Comparison of ENCODE assay signal across 13 mouse cellular contexts in the genomic region with DNA sequence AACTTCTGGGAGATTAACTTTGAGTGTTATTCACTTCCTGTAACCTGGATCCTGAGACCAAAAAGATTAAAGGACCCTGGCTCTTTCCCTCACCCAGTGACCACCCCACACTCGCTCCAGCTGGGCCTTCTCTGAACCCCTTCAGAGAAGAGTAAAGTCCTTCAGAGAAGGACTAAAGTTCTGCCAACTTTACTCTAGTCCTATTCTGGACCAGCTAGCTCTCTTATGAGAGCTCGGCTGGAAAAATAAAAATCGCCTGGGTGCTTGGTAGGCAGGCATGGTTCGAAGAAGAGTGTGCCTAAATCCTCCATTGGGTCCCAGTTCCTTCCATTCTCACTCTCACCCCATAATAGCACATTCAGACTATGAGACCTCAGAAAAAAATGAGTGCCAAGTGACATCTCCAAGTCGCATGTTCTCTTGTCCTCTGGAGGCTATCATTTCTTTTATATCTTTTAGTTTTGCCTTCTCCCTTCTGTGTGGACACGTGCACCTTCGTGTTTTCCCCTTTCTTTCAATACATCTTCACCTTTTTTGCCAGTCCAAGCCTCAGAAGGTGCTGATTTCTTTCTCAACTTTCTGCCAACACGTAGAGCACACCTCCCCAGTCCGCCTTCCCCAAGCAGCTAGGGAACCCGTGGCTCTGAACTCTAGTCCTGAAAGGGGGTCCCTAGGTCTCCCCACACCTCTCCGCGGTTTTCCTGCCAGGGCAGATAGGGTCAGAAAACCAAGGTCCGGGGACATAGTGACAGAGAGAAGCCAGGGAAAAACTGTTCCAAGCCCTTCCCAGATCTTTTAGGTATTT.
DNase-seq lines count a peak whose midpoint lies in the region; ATAC-seq lines count a peak whose summit lies in the region.
"Had no signal": no experiment of that assay in that cellular context is flagged by ENCODE, and none has a peak within 500 bp of the region (broad histone marks: within the 10 kb centered on the region; RNA-seq: fewer than 3 reads in every experiment).

No protein-coding gene starts in this region.

- peak overlapping the region; percentile 81 for H3K9ac ChIP-seq in forebrain, embryonic 14.5 days (ENCODE audit: low read length)
- H3K9ac ChIP-seq in midbrain, embryonic 11.5 days (ENCODE audit: low read length): peak overlapping the region; percentile 0; the same call in 1 of the 2 replicates
- H3K9ac ChIP-seq: heart, embryonic 15.5 days had no signal

- peak overlapping the region; percentile 98 for H3K27ac ChIP-seq in forebrain, embryonic 14.5 days (ENCODE audit: low read depth, low read length)
- H3K27ac ChIP-seq in midbrain, embryonic 11.5 days (ENCODE audit: low read depth, low read length): no peak overlapping the region
- H3K27ac ChIP-seq: heart, embryonic 15.5 days had no signal

- WGBS in forebrain, embryonic 14.5 days: 10% methylated on average over 13 of the region's 13 CpGs
- 6% methylated on average over 13 of the region's 13 CpGs for WGBS in midbrain, embryonic 11.5 days

- H3K27me3 ChIP-seq in forebrain, embryonic 14.5 days (replicated peaks; ENCODE audit: control insufficient read depth, insufficient read depth, low read length): no peaks in the 10 kb centered on the region
- H3K27me3 ChIP-seq in midbrain, embryonic 11.5 days (ENCODE audit: control insufficient read depth, insufficient read depth, low read length): peaks cover 16% of the 10 kb centered on the region

- peak; percentile 16 for DNase-seq in cerebellum, adult 11 months
- peak; percentile 65 for DNase-seq in Muller cell, postnatal 12 days (ENCODE audit: inconsistent ontology term)
- peak; percentile 31 for DNase-seq in forebrain, embryonic 14.5 days (ENCODE audit: low spot score)
- peak; percentile 92 for DNase-seq in midbrain, embryonic 11.5 days (ENCODE audit: low spot score, missing footprints)
- no peak for DNase-seq in lung, postnatal 36 days
- no peak for DNase-seq in thymus, postnatal 25 days
- no peak for DNase-seq in gastrocnemius, postnatal 10 days
- DNase-seq: adrenal gland, adult 2 months; kidney, adult 9 months; lung, adult 2 months had no signal

- H3K9me3 ChIP-seq in forebrain, embryonic 14.5 days (replicated peaks; ENCODE audit: control insufficient read depth, low read length): no peaks in the 10 kb centered on the region
- no peaks in the 10 kb centered on the region for H3K9me3 ChIP-seq in midbrain, embryonic 11.5 days (ENCODE audit: control insufficient read depth, low read length)
- H3K9me3 ChIP-seq: G1E; heart, embryonic 15.5 days had no signal

- no peaks in the 10 kb centered on the region for H3K36me3 ChIP-seq in forebrain, embryonic 14.5 days (ENCODE audit: control insufficient read depth, insufficient read depth, low read length)
- H3K36me3 ChIP-seq in midbrain, embryonic 11.5 days (ENCODE audit: control insufficient read depth, insufficient read depth, low read length): no peaks in the 10 kb centered on the region
- H3K36me3 ChIP-seq: G1E; heart, embryonic 15.5 days had no signal

- H3K4me2 ChIP-seq in forebrain, embryonic 14.5 days (ENCODE audit: low read length): peak overlapping the region; percentile 90
- 0 out of 2 replicates have a peak overlapping the region, but pooled peaks have one; percentile 1 for H3K4me2 ChIP-seq in midbrain, embryonic 11.5 days
- H3K4me2 ChIP-seq: heart, embryonic 15.5 days had no signal

- ATAC-seq in cerebellum, adult (ENCODE audit: insufficient number of reproducible peaks, low FRiP score, low TSS enrichment): no peak
- no peak for ATAC-seq in forebrain, embryonic 14.5 days
- no peak for ATAC-seq in midbrain, embryonic 11.5 days (ENCODE audit: low FRiP score)

- H3K4me1 ChIP-seq in forebrain, embryonic 14.5 days (ENCODE audit: control insufficient read depth, insufficient read depth, low read length): peaks cover 29% of the 10 kb centered on the region
- H3K4me1 ChIP-seq in midbrain, embryonic 11.5 days (ENCODE audit: control insufficient read depth, insufficient read depth, low read length): peaks cover 39% of the 10 kb centered on the region

- H3K4me3 ChIP-seq in forebrain, embryonic 14.5 days (ENCODE audit: low read depth, low read length): no peak overlapping the region
- no peak overlapping the region for H3K4me3 ChIP-seq in midbrain, embryonic 11.5 days (ENCODE audit: low read depth, low read length)
- H3K4me3 ChIP-seq: heart, embryonic 15.5 days had no signal

Comparison
In these comparisons a context has a peak if more than half of its experiments do, and no peak if none do; other contexts are left out.
1. DNase-seq: peak in cerebellum, adult 11 months (single experiment), Muller cell, postnatal 12 days (single experiment), forebrain, embryonic 14.5 days (single experiment) and midbrain, embryonic 11.5 days (single experiment); none in lung, postnatal 36 days (single experiment), thymus, postnatal 25 days (single experiment) and gastrocnemius, postnatal 10 days (single experiment).